Mouse (Mus musculus) ES-Bruce4 (cell line): ENCODE measurements around the gene Il27ra.

Experiments
- CTCF ChIP-seq: IDR thresholded peaks from one replicate; pipeline ENCODE4 v1.8.1; 2011; ENCODE audit warnings: low read depth, low read length
- EP300 ChIP-seq: IDR thresholded peaks from 2 replicates; pipeline ENCODE4 v1.6.1; 2011; ENCODE audit warnings: low read depth, low read length; ENCODE audit not compliant: insufficient read depth
- POLR2A ChIP-seq: IDR thresholded peaks from one replicate; pipeline ENCODE4 v1.8.1; 2011; ENCODE audit warnings: low read length; ENCODE audit not compliant: insufficient read depth

DNA sequence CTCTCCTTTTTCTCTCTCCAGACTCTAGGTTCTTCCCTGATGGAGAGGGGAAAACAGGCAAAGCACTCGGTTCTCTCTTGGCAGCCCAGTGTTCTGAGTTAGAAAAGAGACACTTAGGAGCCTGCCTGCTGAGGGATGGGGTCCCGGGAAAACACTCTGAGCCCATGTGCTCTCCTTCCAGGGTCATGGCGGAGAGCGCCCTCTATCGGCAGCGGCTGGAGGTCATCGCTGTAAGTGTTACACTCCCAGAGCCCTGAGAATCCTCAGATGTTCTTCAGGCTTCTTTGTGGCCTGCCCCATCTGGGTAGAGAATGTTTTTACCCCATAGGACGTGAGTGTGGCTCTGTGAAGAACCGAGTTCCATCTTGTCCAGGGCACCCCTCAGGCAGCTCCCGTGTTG lies 18.2 kb downstream of the Il27ra start:
- peak; percentile 98 for TF ChIP-seq CTCF
- TF ChIP-seq POLR2A, result no peak
- 0 out of 2 replicates have a peak, but pooled peaks have one; percentile 67 for TF ChIP-seq EP300
